Mouse (Mus musculus) c-Kit-positive CD71-negative TER-119-negative erythroid progenitor cells, embryonic 14.5 days (primary cell): ENCODE results near the gene Ehbp1.

Source experiments
- DNase-seq: peaks from one replicate; pipeline ENCODE4 v3.0.0-alpha.2; 2013; ENCODE audit warnings: low read depth

Gene Ehbp1

GRCm38 (mm10) chr11:22342242-22343207, at the start of gene Ehbp1:
Gene Ehbp1, minus strand, starts transcription at chr11:22342292.
- no peak for DNase-seq

GRCm38 (mm10) chr11:22387472-22388098, 45.5 kb upstream of the Ehbp1 start:
- DNase-seq = no peak

DNA sequence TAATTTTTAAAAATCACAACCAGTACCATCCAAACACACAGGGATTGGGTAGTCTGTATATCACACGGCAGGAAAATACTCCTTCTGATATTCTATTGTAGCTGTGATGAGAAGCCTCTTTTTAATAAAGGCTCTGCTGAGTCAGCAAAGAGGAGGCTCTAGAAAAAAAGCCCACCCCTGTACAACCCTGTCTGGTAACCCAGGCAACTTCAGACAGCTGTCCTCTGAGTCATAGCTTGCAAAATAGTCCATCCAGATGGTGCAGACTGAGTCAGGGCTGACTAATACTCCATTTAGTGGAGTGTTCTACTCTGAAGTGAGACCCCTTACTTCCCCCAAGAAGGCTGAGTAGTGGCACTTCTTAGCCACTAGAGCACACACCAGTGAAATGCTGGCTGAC, 41.4 kb upstream of the Ehbp1 start:
- DNase-seq = no peak

DNA sequence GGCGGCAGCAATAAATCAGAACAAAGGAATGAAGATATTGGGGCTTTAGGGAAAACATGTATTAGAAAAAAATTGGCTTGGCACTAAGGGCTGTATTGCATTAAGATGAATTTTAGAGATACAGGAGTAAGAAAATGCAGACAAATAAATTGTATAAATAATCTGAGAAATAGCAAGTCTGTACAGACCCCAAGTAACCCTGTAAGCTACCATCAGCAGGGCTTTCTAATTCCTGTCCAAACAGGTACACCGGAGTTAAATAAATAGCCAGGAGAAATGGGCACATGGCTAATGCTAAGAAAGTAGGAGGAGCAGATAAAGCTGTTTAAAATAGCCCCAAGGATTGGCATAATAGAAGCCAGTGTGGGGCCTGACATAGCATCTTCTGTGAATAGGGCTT, 32.7 kb upstream of the Ehbp1 start:
- DNase-seq = no peak

- no peak for DNase-seq
These were observed 31.2 kb upstream of the Ehbp1 start for GRCm38 (mm10) chr11:22373290-22373674.

DNA sequence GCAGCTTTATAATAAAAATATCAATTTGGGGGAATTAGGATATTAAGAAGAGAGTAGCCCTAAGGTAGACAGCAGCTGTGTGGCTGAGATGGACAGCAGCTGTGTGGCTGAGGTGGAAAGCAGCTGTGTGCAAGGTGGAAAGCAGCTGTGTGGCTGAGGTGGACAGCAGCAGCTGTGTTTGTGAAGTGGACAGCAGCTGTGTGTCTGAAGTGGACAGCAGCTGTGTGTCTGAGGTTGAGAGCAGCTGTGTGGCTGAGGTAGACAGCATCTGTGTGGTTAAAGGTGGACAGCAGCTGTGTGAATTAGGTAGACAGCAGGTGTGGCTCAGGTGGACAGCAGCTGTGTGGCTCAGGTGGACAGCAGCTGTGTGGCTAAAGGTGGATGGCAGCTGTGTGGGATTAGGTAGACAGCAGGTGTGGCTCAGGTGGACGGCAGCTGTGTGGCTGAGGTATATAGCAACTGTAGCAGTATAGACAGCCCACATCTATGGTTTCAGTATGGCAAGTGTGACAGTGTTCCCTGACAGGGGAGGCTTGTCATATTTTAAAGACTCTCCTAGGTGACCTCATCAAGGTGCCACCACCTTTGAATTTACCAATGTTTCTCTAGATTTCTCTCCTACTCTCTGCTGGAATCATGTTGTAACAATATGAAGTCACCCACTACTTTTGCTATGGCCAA, 30.7 kb upstream of the Ehbp1 start:
- DNase-seq = no peak

GRCm38 (mm10) chr11:22369841-22370240, 27.7 kb upstream of the Ehbp1 start:
- no peak for DNase-seq

GRCm38 (mm10) chr11:22368621-22369020, 26.5 kb upstream of the Ehbp1 start:
- no peak for DNase-seq

DNA sequence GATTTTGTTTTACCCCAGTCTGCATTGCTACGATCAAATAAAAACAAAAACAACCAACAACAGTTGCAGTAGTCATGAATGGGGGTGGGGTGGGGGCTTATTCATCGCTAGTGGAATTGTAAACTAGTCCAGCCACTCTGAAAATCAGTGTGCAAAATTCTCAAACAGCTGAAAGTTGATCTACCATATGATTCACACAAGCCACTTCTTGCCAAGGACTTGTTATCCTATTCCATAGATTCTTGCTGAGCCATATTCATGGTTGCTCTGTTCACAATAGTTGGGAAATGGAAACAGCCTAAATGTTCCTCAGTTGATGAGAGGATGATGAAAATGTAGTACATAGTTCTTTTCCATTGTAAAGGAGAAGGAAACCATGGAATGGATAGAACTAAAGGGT, 24.4 kb upstream of the Ehbp1 start:
- no peak for DNase-seq

GRCm38 (mm10) chr11:22353962-22354621, 12.0 kb upstream of the Ehbp1 start:
- DNase-seq = no peak

GRCm38 (mm10) chr11:22349945-22350344, 7.9 kb upstream of the Ehbp1 start:
- no peak for DNase-seq

- DNase-seq = no peak
These were observed 6.4 kb upstream of the Ehbp1 start for GRCm38 (mm10) chr11:22348536-22348910.

DNA sequence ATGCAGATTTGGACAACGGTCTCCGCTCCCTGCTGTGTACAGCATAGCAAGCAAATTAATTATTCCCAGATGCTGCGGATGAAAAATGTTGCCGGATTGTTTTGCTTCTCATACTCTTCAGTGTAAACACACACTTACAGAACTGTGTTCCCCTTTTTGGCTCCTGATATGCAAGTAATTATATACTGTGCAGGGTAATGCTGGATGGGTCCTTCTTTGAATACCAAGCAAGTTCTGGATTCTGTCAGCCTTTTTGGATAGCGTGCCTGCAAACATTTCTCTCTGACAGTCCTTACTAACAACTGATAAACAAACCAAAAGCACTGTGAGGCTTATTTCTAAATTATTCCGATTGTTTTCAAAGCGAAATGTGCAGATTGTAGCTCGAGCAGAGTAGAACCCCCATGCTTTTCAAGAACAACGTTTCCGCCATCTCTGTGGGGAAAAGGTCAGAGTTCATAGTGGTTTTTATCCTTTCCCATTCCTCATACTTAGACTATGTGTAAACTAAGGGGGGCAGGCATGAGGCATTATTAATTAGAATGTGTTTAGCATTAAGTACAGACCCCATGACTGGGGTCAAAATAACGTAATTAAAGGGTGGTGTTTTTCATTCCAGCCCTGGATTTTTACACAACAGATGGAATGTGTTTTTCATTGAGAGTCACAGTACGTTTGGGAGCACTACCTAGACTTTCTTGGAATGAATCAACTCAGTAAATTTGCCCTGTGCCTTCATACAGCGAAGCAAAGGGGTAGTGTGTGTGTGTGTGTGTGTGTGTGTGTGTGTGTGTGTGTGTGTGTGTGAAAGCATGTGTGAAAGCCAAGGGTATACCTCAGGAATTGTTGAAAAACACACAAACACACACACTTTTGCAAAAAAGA, 5.8 kb upstream of the Ehbp1 start:
- no peak for DNase-seq

GRCm38 (mm10) chr11:22327302-22327910, 14.7 kb downstream of the Ehbp1 start:
- no peak for DNase-seq

GRCm38 (mm10) chr11:22317824-22318411, 24.2 kb downstream of the Ehbp1 start:
- DNase-seq = no peak

GRCm38 (mm10) chr11:22315801-22316200, 26.3 kb downstream of the Ehbp1 start:
- no peak for DNase-seq

DNA sequence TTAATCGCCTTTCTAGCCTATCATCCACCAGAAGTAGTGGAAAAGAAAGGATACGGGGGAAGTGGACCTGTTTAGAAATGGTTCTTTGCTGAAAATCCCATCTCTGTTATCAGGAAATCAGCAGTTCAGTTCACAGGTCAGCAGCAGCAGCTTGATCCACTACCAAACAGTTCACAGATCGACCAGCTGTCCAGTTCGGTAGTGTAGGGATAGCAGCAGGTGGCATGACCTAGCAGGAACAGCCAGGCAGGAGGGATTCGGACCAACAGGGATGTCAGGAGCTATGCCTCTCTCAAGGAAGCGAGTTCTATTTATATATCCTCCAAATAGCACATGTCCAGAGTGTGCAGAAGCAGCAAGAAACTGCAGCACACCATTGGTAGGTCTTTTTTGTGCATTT, 40.9 kb downstream of the Ehbp1 start:
- DNase-seq = no peak

DNA sequence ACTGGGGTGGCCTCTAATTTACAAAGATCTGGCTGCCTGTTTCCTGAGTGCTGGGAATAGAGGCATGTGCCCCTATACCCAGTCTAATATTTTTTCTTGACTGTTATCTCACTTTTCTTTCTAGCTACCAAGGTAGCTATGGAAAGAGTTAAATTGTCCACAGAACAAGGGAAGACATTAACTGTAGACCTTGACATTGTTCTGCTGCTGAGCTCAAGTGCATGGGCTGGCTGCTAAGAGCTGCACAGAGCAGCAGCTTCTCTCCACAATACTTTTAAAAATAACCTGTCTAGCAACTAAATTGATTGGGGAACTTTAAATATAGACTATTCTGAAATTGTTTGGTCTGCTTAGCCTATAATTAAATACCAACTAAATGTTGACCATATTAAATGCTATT, 52.9 kb downstream of the Ehbp1 start:
- DNase-seq = no peak

DNA sequence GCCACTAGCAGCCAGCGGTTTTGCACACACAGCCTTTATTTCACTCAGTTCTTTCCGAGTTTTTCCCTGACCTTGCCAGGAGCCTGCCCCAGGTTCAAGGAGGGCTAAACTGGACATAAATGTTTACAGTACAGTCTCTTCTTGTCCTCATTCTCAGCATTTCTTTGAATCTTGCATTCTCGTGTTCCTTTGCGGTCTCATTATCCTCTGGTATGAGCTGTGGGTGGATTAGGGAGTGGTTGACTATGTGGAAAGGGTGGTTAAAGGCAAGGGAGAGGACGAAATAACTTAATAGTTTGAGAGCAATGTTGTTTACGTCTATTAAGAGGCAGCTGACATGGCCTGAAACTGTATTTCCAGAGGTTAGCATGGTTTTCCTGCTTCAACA, 54.6 kb downstream of the Ehbp1 start:
- no peak for DNase-seq

DNA sequence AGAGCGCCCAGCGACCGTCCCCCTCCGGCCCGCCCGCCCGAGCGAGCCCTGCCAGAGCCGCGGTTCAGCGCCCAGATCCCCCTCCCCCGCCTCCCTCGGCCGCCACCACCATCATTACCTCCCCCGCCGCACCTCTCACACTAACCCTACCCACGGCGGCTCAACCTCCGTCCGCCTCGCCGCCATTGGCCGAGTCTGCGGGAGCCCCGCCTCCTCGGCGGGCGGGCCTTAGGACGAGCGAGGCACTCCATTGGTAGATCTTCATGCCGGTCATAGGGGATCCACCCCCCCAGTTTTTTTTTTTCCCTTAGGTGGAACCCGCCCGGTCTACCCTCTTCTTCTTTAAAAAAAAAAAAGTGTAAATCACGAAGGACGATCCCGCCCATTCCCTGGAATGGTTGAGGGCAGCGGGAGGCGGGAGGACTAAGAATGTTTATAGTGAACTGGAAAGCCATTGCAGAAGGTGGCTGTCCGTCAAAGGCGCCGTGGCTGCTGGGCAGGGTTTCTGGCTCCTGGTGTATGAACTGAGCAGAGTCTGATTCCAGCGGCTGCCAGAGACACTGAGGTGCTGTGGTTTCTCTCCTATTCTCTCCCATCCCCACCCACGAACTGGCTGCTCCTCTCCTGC, 55.1 kb downstream of the Ehbp1 start:
- peak; percentile 79 for DNase-seq
